Mouse (Mus musculus) ES-E14 (cell line): ENCODE results near the gene Fbxl8.

ENCODE experiments used
- CHD2 ChIP-seq: IDR thresholded peaks from 2 replicates; pipeline ENCODE4 v1.6.1; 2014; ENCODE audit warnings: mild to moderate bottlenecking, low read depth, low read length, inconsistent platforms
- HCFC1 ChIP-seq: IDR thresholded peaks from 2 replicates; pipeline ENCODE4 v1.6.1; 2012; ENCODE audit warnings: low read length, inconsistent platforms, borderline replicate concordance; ENCODE audit not compliant: insufficient read depth
- ZC3H11A ChIP-seq: IDR thresholded peaks from 2 replicates; pipeline ENCODE4 v1.6.1; 2012; ENCODE audit warnings: low read depth, mild to moderate bottlenecking, inconsistent platforms, low read length, borderline replicate concordance

- TF ChIP-seq HCFC1 (no peak), CHD2 (no peak), ZC3H11A (no peak)
Observed at GRCm38 (mm10) chr8:105292471-105292870, 28.0 kb downstream of the Fbxl8 start.
